Mouse (Mus musculus) forebrain, postnatal 0 days (tissue): ENCODE data around the gene Sox13. TPM values are rescaled to one million over a fixed set of nuclear protein-coding genes. Genes with fewer than 3 reads are reported as not detected.

Experiments used
- ATAC-seq: fragments of 200-750 bp; cut with Nextera tagmentation; 2 replicates; pipeline ENCODE4 v1.8.0; 2017; ENCODE audit warnings: mild to moderate bottlenecking, moderate library complexity
- DNase-seq: peaks from one replicate; pipeline ENCODE4 v3.0.0-alpha.2; 2015
- H3K27ac ChIP-seq: fragments of 300-500 bp; sonication (generic); 2 replicates; pipeline ENCODE4 v1.5.1; 2014; ENCODE audit warnings: low read depth, mild to moderate bottlenecking, antibody characterized with exemption, low read length, moderate library complexity, mixed read lengths
- H3K27me3 ChIP-seq: fragments of 300-500 bp; sonication (generic); 2 replicates; pipeline ENCODE4 v1.6.1; 2014; ENCODE audit warnings: mild to moderate bottlenecking, low read length, mixed read lengths; ENCODE audit not compliant: insufficient read depth
- H3K36me3 ChIP-seq: fragments of 300-500 bp; sonication (generic); 2 replicates; pipeline ENCODE4 v1.6.1; 2014; ENCODE audit warnings: mild to moderate bottlenecking, moderate library complexity; ENCODE audit not compliant: insufficient read depth
- H3K4me1 ChIP-seq: fragments of 300-500 bp; sonication (generic); 2 replicates; pipeline ENCODE4 v1.6.1; 2014; ENCODE audit warnings: antibody characterized with exemption; ENCODE audit not compliant: insufficient read depth
- H3K4me2 ChIP-seq: fragments of 300-500 bp; sonication (generic); 2 replicates; pipeline ENCODE4 v1.6.1; 2014; ENCODE audit warnings: low read depth, mild to moderate bottlenecking, moderate library complexity
- H3K4me3 ChIP-seq: fragments of 300-500 bp; sonication (generic); 2 replicates; pipeline ENCODE4 v1.5.1; 2014; ENCODE audit warnings: low read depth, low read length, mixed read lengths
- H3K9ac ChIP-seq: fragments of 300-500 bp; sonication (generic); 2 replicates; pipeline ENCODE4 v1.6.1; 2014; ENCODE audit warnings: mild to moderate bottlenecking
- H3K9me3 ChIP-seq: fragments of 300-500 bp; sonication (generic); 2 replicates; pipeline ENCODE4 v1.6.1; 2016; ENCODE audit warnings: low read length
- CTCF ChIP-seq: sonication (generic); IDR thresholded peaks from 2 replicates; pipeline ENCODE4 v1.5.1; 2016; ENCODE audit warnings: antibody characterized with exemption, control low read depth, low read depth
- WGBS: fragments of 180-500 bp; shearing (Covaris S2); extraction: QIAGEN DNeasy Blood & Tissue Kit; methylation state at CpG from one replicate; pipeline ENCODE4 v1.1.7; 2014; 5-methylcytosine and 5-hydroxymethylcytosine counted together
- polyA plus RNA-seq: library from polyadenylated mRNA; unstranded; fragments of >200 nt; fragmentation: Nextera tagmentation; extraction: Ambion mirVana; gene quantifications from 2 replicates; pipeline ENCODE4 v1.2.1, GENCODE M21; 2015
- total RNA-seq: library from RNA; depleted of rRNA; stranded (reverse); fragments of >200 nt; gene quantifications from 2 replicates; pipeline ENCODE4 v1.2.3, GENCODE M21; 2014

The Sox13 gene
- total and polyA plus RNA-seq, 2 experiments from 2014 or later: 3.0 to 9.7 TPM

DNA sequence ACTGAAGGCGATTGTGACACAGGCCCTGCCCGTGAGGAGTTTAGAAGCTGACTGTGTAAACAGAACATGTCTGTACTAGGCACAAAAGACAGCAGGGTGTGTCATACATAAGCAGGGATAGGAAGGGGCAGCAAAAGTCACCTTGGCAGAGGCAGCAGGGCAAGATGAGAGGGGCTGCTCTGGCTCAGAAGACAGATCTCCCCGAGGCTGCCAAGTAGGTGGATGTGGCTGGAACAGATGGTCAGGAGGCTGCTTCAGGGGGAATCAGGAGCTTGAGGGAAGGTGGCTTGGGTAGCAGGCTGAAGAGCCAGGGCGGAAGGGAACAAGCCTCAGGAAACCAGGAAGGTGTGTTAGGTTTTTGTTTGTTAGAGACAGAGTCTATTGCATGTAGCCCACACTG is 53.8 kb downstream of the Sox13 start:
- no peaks in the 10 kb centered on the region for H3K4me1 ChIP-seq
- H3K4me3 ChIP-seq: no peak overlapping the region
- H3K4me2 ChIP-seq: no peak overlapping the region
- no peak for TF ChIP-seq CTCF
- no peak for DNase-seq
- no peaks in the 10 kb centered on the region; the same call in 1 of the 2 replicates for H3K36me3 ChIP-seq
- no peak for ATAC-seq
- H3K9me3 ChIP-seq: no peaks in the 10 kb centered on the region
- no peaks in the 10 kb centered on the region; the same call in 1 of the 2 replicates for H3K27me3 ChIP-seq
- WGBS: 77% methylated on average over 4 of the region's 4 CpGs
- no peak overlapping the region for H3K27ac ChIP-seq
- H3K9ac ChIP-seq: no peak overlapping the region

DNA sequence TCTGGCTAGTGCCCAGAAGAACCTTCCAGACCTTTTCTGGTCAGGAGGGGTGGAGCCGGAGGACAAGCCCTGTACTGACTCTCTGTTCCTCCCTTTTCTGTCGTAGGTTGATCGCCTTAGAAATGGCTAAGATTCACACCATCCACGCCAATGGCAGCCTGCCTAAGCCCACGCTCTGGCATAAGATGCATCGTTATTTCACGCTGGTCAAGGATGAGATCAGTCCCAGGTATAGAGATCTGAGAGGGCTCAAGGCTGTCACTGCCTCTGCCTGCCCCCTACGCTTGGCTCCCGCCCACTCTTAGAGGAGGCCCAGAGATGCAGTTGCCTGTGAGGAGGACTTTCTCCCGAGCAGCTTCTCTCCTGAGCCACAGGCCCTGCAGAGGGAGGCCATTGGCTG is 55.5 kb downstream of the Sox13 start:
- no peak for TF ChIP-seq CTCF
- no peak overlapping the region for H3K9ac ChIP-seq
- no peaks in the 10 kb centered on the region; the same call in 1 of the 2 replicates for H3K36me3 ChIP-seq
- DNase-seq: no peak
- ATAC-seq: no peak
- H3K27ac ChIP-seq: no peak overlapping the region
- H3K4me1 ChIP-seq: 0 out of 2 replicates have a peak, but pooled peaks cover 3% of the 10 kb centered on the region
- no peak overlapping the region for H3K4me3 ChIP-seq
- H3K4me2 ChIP-seq: no peak overlapping the region
- WGBS: 67% methylated on average over 10 of the region's 10 CpGs
- H3K9me3 ChIP-seq: no peaks in the 10 kb centered on the region
- H3K27me3 ChIP-seq: peaks cover 12% of the 10 kb centered on the region

DNA sequence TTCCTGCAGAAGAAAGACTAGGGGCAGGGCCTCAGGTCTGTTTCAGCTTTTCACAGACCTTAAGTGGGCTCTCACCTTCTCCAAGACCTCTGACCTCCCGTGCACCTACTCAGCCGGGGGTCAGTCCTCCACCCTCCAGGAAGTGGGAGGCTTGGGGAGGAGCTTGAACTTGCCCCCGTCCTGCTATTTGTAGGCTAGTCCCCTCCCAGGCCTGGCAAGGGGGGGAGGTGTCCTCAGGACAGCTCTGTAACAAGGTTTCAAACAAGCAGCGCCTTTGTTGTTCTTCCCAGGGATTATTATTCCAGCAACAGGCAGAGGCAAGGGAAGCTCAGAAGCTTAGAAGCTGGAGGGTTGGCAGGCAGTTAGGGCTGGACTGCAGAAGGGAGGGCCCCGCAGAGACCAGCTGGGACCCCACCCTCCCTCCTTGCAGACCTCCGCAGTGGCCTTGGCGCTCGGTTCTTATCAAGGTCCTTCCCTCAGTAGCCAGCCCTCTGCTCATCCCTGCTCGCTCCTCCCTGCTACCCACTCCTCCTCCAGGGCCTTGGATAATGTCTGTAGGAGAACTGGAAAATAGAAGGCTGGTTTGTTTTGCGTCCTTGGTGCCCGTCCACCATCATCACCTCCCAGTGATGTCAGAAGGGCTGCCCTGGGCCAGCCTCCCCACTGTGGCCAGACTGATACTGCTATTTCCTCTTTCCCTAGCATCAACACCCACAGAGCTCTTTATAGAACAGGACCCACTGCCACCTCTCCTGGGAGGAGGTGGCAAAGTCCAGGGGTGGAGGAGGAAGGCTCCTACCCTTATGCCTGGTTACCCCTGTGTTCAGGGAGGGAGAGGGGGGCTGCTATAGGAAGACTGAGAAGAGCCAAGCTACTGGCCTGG is 56.3 kb downstream of the Sox13 start:
- 19% methylated on average over 11 of the region's 11 CpGs for WGBS
- H3K27me3 ChIP-seq: peaks cover 12% of the 10 kb centered on the region
- ATAC-seq: no peak
- no peaks in the 10 kb centered on the region; the same call in 1 of the 2 replicates for H3K36me3 ChIP-seq
- no peak overlapping the region for H3K9ac ChIP-seq
- H3K4me2 ChIP-seq: no peak overlapping the region
- no peak for TF ChIP-seq CTCF
- 0 out of 2 replicates have a peak, but pooled peaks cover 3% of the 10 kb centered on the region for H3K4me1 ChIP-seq
- no peak overlapping the region for H3K4me3 ChIP-seq
- no peak for DNase-seq
- H3K9me3 ChIP-seq: no peaks in the 10 kb centered on the region
- 0 out of 2 replicates have a peak overlapping the region, but pooled peaks have one; percentile 9 for H3K27ac ChIP-seq

DNA sequence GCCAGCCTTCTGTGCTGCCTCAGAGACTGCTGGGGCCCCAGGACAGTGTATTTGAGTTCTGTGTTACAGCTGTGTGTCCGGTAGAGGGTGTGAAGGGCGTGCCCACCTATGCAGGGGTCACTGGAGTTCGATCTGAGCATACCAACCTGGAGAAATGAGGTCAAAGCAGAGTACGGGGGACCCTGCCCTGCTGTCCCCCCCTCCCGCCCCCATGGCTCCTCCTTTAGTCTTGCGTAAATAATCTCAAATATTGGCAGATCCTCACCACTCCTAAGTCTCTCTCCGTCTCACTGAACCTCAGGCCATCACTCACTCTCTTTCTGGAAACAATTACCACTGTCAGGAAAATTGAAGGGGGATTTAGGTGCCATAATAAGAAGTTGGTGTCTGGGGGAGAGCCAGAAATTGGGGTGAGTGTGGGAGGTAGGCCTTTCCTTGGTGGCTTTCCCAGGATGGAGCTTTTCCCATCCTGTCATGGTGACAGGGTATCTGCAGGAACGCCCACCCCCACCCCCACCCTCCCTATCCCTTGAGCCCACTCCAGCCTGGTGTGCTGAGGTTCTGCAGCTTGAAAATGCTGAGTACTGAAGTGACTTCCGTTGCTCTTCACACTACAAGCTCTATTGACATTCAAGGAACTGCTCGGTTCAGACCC is 57.1 kb downstream of the Sox13 start:
- Histone ChIP-seq H3K9ac (no peak overlapping the region), H3K4me2 (no peak overlapping the region), H3K4me3 (no peak overlapping the region), H3K36me3 (no peaks in the 10 kb centered on the region; the same call in 1 of the 2 replicates), H3K27me3 (peaks cover 12% of the 10 kb centered on the region), H3K4me1 (0 out of 2 replicates have a peak, but pooled peaks cover 3% of the 10 kb centered on the region), H3K27ac (no peak overlapping the region), H3K9me3 (no peaks in the 10 kb centered on the region)
- DNase-seq: no peak
- no peak for TF ChIP-seq CTCF
- no peak for ATAC-seq
- 50% methylated on average over 10 of the region's 10 CpGs for WGBS

DNA sequence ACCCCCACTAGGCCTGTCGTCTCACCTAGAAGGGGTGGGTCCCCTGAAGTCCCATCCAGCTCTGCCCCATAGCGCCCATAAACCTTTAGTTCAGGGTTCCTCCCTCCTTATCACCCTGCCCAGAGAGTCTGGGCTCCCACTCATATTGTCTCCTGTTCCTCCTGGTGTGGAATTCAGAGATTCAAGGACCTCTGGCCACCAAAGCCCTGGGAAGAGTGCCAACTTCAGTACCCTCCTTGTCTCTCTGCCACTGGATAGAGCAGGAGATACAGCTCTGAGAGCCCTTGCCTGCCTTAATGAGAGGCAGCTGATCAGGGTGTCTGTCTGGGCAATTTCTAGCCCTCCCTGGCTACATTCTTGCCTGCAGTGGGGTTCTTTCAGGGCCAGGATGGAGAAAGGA is 59.3 kb downstream of the Sox13 start:
- ATAC-seq: no peak
- no peak for TF ChIP-seq CTCF
- Histone ChIP-seq H3K27me3 (peaks cover 12% of the 10 kb centered on the region), H3K9me3 (no peaks in the 10 kb centered on the region), H3K27ac (no peak overlapping the region), H3K4me3 (no peak overlapping the region), H3K36me3 (no peaks in the 10 kb centered on the region; the same call in 1 of the 2 replicates), H3K4me1 (0 out of 2 replicates have a peak, but pooled peaks cover 3% of the 10 kb centered on the region), H3K4me2 (no peak overlapping the region), H3K9ac (no peak overlapping the region)
- WGBS: 50% methylated on average over 2 of the region's 2 CpGs
- DNase-seq: no peak

GRCm38 (mm10) chr1:133364022-133364630 is 60.1 kb downstream of the Sox13 start:
- Histone ChIP-seq H3K4me2 (peak overlapping the region; percentile 90), H3K4me1 (0 out of 2 replicates have a peak, but pooled peaks cover 3% of the 10 kb centered on the region), H3K9ac (peak overlapping the region; percentile 70), H3K4me3 (peak overlapping the region; percentile 61), H3K27me3 (peaks cover 12% of the 10 kb centered on the region), H3K9me3 (no peaks in the 10 kb centered on the region), H3K36me3 (no peaks in the 10 kb centered on the region; the same call in 1 of the 2 replicates), H3K27ac (no peak overlapping the region)
- peak; percentile 9 for ATAC-seq
- no peak for TF ChIP-seq CTCF
- no peak for DNase-seq
- WGBS: 4% methylated on average over 27 of the region's 27 CpGs
